Mouse (Mus musculus) lung, adult 2 months (tissue): ENCODE data around the gene Rpp14. TPM values are rescaled to one million over a fixed set of nuclear protein-coding genes. Genes with fewer than 3 reads are reported as not detected.

Source experiments
- DNase-seq: peaks from one replicate; pipeline ENCODE4 v3.0.0; 2022
- H3K4me1 ChIP-seq: fragments of 200-500 bp; 2 replicates; pipeline ENCODE4 v1.6.1; 2011; ENCODE audit warnings: low read length; ENCODE audit not compliant: control insufficient read depth, insufficient read depth
- H3K4me3 ChIP-seq: fragments of 200-500 bp; replicated peaks from 2 replicates; pipeline ENCODE3; 2011; ENCODE audit warnings: low read depth, mild to moderate bottlenecking, control low read depth, low read length; ENCODE audit errors: extremely low read depth
- CTCF ChIP-seq: fragments of 200-500 bp; IDR thresholded peaks from 2 replicates; pipeline ENCODE4 v1.5.1; 2011; ENCODE audit warnings: mild to moderate bottlenecking, low read length, control low read depth; ENCODE audit not compliant: insufficient read depth
- POLR2A ChIP-seq: fragments of 200-500 bp; IDR thresholded peaks from 2 replicates; pipeline ENCODE4 v1.6.1; 2011; ENCODE audit warnings: low read depth, mild to moderate bottlenecking, control low read depth, low read length, borderline replicate concordance; ENCODE audit errors: extremely low read depth
- WGBS: fragments of 180-500 bp; shearing (Covaris S2); methylation state at CpG from one replicate; pipeline ENCODE4 v1.1.7; 2018; 5-methylcytosine and 5-hydroxymethylcytosine counted together
- polyA plus RNA-seq: library from polyadenylated mRNA; depleted of rRNA; stranded (reverse); fragments of >200 nt; gene quantifications from 2 replicates; pipeline ENCODE4 v1.2.3, GENCODE M21; 2012

The Rpp14 gene
- polyA plus RNA-seq, 1 experiment = 8.2 TPM

- DNase-seq = no peak
Observed at GRCm38 (mm10) chr14:8040911-8041678, 39.1 kb upstream of the Rpp14 start.

GRCm38 (mm10) chr14:8042120-8042519 is 38.0 kb upstream of the Rpp14 start:
- no peaks in the 10 kb centered on the region for H3K4me1 ChIP-seq
- 90% methylated on average over 2 of the region's 2 CpGs for WGBS
- H3K4me3 ChIP-seq = no peak overlapping the region
- TF ChIP-seq POLR2A (no peak), CTCF (no peak)
- DNase-seq = no peak

More at GRCm38 (mm10) chr14:8040911-8041678, 39.1 kb upstream of the Rpp14 start:
- TF ChIP-seq CTCF = no peak
- no peak for TF ChIP-seq POLR2A
- WGBS = 86% methylated on average over 12 of the region's 12 CpGs
- H3K4me3 ChIP-seq = no peak overlapping the region
- no peaks in the 10 kb centered on the region for H3K4me1 ChIP-seq

- H3K4me1 ChIP-seq = no peaks in the 10 kb centered on the region
- no peak for DNase-seq
- H3K4me3 ChIP-seq = no peak overlapping the region
- WGBS = 96% methylated on average over 9 of the region's 9 CpGs
- TF ChIP-seq CTCF = no peak
- TF ChIP-seq POLR2A = no peak
Observed at GRCm38 (mm10) chr14:8042577-8042976, 37.6 kb upstream of the Rpp14 start.

- Histone ChIP-seq H3K4me1 (no peaks in the 10 kb centered on the region), H3K4me3 (no peak overlapping the region)
- DNase-seq = no peak
- no peak for TF ChIP-seq POLR2A
- TF ChIP-seq CTCF = no peak
- WGBS = 66% methylated on average over 8 of the region's 8 CpGs
Observed at GRCm38 (mm10) chr14:8044330-8044729, 35.8 kb upstream of the Rpp14 start.

- no peak overlapping the region for H3K4me3 ChIP-seq
- no peaks in the 10 kb centered on the region for H3K4me1 ChIP-seq
- no peak for TF ChIP-seq POLR2A
- TF ChIP-seq CTCF = no peak
- DNase-seq = no peak
- 86% methylated on average over 6 of the region's 6 CpGs for WGBS
Observed at GRCm38 (mm10) chr14:8044786-8045185, 35.4 kb upstream of the Rpp14 start.

GRCm38 (mm10) chr14:8045187-8045846 is 34.9 kb upstream of the Rpp14 start:
- TF ChIP-seq POLR2A (no peak), CTCF (no peak)
- H3K4me3 ChIP-seq = no peak overlapping the region
- H3K4me1 ChIP-seq = no peaks in the 10 kb centered on the region
- no peak for DNase-seq
- 88% methylated on average over 11 of the region's 11 CpGs for WGBS

- no peak for TF ChIP-seq CTCF
- TF ChIP-seq POLR2A = no peak
- DNase-seq = no peak
- Histone ChIP-seq H3K4me3 (no peak overlapping the region), H3K4me1 (no peaks in the 10 kb centered on the region)
- WGBS = 95% methylated on average over 6 of the region's 6 CpGs
Observed at GRCm38 (mm10) chr14:8046839-8047238, 33.3 kb upstream of the Rpp14 start.

- no peak for TF ChIP-seq POLR2A
- no peak for TF ChIP-seq CTCF
- no peak for DNase-seq
- WGBS = 74% methylated on average over 10 of the region's 10 CpGs
- no peak overlapping the region for H3K4me3 ChIP-seq
- H3K4me1 ChIP-seq = no peaks in the 10 kb centered on the region
Observed at GRCm38 (mm10) chr14:8049334-8049733, 30.8 kb upstream of the Rpp14 start.

GRCm38 (mm10) chr14:8051869-8052268 is 28.3 kb upstream of the Rpp14 start:
- Histone ChIP-seq H3K4me1 (no peaks in the 10 kb centered on the region), H3K4me3 (no peak overlapping the region)
- TF ChIP-seq POLR2A (no peak), CTCF (no peak)
- WGBS = 95% methylated on average over 2 of the region's 2 CpGs
- DNase-seq = no peak

GRCm38 (mm10) chr14:8052661-8053060 is 27.5 kb upstream of the Rpp14 start:
- H3K4me1 ChIP-seq = no peaks in the 10 kb centered on the region
- H3K4me3 ChIP-seq = no peak overlapping the region
- TF ChIP-seq CTCF (no peak), POLR2A (no peak)
- WGBS = 96% methylated on average over 7 of the region's 7 CpGs
- DNase-seq = no peak
